Mouse (Mus musculus) midbrain, embryonic 16.5 days (tissue): ENCODE results near the gene Gm5148. TPM values are rescaled to one million over a fixed set of nuclear protein-coding genes. Genes with fewer than 3 reads are reported as not detected.

Experiments
- ATAC-seq: fragments of 200-750 bp; cut with Nextera tagmentation; 2 replicates; pipeline ENCODE4 v1.8.0; 2017; ENCODE audit warnings: moderate TSS enrichment
- H3K27ac ChIP-seq: fragments of 300-500 bp; sonication (generic); 2 replicates; pipeline ENCODE4 v1.5.1; 2014; ENCODE audit warnings: mild to moderate bottlenecking, low read length, mixed read lengths
- H3K27me3 ChIP-seq: fragments of 300-500 bp; sonication (generic); 2 replicates; pipeline ENCODE4 v1.6.1; 2014; ENCODE audit warnings: low read depth, low read length, mixed read lengths; ENCODE audit not compliant: control insufficient read depth, insufficient read depth
- H3K36me3 ChIP-seq: fragments of 300-500 bp; sonication (generic); 2 replicates; pipeline ENCODE4 v1.6.1; 2014; ENCODE audit warnings: mild to moderate bottlenecking, low read length, moderate library complexity, mixed read lengths; ENCODE audit not compliant: control insufficient read depth, insufficient read depth
- H3K4me1 ChIP-seq: fragments of 300-500 bp; sonication (generic); 2 replicates; pipeline ENCODE4 v1.6.1; 2014; ENCODE audit warnings: mild to moderate bottlenecking, low read length, mixed read lengths; ENCODE audit not compliant: control insufficient read depth, insufficient read depth
- H3K4me2 ChIP-seq: fragments of 300-500 bp; sonication (generic); 2 replicates; pipeline ENCODE4 v1.6.1; 2014; ENCODE audit warnings: mild to moderate bottlenecking, low read length, mixed read lengths
- H3K4me3 ChIP-seq: fragments of 300-500 bp; sonication (generic); 2 replicates; pipeline ENCODE4 v1.5.1; 2014; ENCODE audit warnings: low read depth, mild to moderate bottlenecking, low read length, moderate library complexity, mixed read lengths
- H3K9ac ChIP-seq: fragments of 300-500 bp; sonication (generic); 2 replicates; pipeline ENCODE4 v1.6.1; 2014; ENCODE audit warnings: low read depth, low read length, mixed read lengths
- H3K9me3 ChIP-seq: fragments of 300-500 bp; sonication (generic); replicated peaks from 2 replicates; pipeline ENCODE4 v1.6.1; 2014; ENCODE audit warnings: mild to moderate bottlenecking, low read length, mixed read lengths; ENCODE audit not compliant: control insufficient read depth, poor library complexity, severe bottlenecking
- WGBS: fragments of 180-500 bp; shearing (Covaris S2); extraction: QIAGEN DNeasy Blood & Tissue Kit; methylation state at CpG from one replicate; pipeline ENCODE4 v1.1.7; 2014; 5-methylcytosine and 5-hydroxymethylcytosine counted together
- polyA plus RNA-seq: library from polyadenylated mRNA; unstranded; fragments of >200 nt; fragmentation: Nextera tagmentation; extraction: Ambion mirVana; gene quantifications from 2 replicates; pipeline ENCODE4 v1.2.1, GENCODE M21; 2015

Gm5148 gene
- polyA plus RNA-seq, 1 experiment from 2014 or later, result 16.2 TPM

GRCm38 (mm10) chr3:37668652-37669051 lies 55.6 kb downstream of the Gm5148 start:
- ATAC-seq, result no peak
- Histone ChIP-seq H3K4me3 (no peak overlapping the region), H3K27ac (no peak overlapping the region), H3K27me3 (peaks cover 7% of the 10 kb centered on the region), H3K36me3 (no peaks in the 10 kb centered on the region), H3K4me2 (no peak overlapping the region), H3K9ac (no peak overlapping the region), H3K9me3 (peaks cover 11% of the 10 kb centered on the region), H3K4me1 (peaks cover 15% of the 10 kb centered on the region)
- 92% methylated on average over 12 of the region's 12 CpGs for WGBS

- Histone ChIP-seq H3K4me2 (no peak overlapping the region), H3K27ac (no peak overlapping the region), H3K36me3 (no peaks in the 10 kb centered on the region), H3K27me3 (peaks cover 7% of the 10 kb centered on the region), H3K4me1 (peaks cover 11% of the 10 kb centered on the region), H3K4me3 (no peak overlapping the region), H3K9me3 (peaks cover 11% of the 10 kb centered on the region), H3K9ac (no peak overlapping the region)
- no peak for ATAC-seq
- WGBS, result 29% methylated on average over 7 of the region's 7 CpGs
Observed at GRCm38 (mm10) chr3:37667736-37668135, 56.6 kb downstream of the Gm5148 start.

GRCm38 (mm10) chr3:37667119-37667467 lies 57.2 kb downstream of the Gm5148 start:
- Histone ChIP-seq H3K4me1 (peaks cover 5% of the 10 kb centered on the region), H3K4me2 (no peak overlapping the region), H3K27ac (no peak overlapping the region), H3K27me3 (peaks cover 7% of the 10 kb centered on the region), H3K9ac (no peak overlapping the region), H3K36me3 (no peaks in the 10 kb centered on the region), H3K9me3 (peaks cover 11% of the 10 kb centered on the region), H3K4me3 (no peak overlapping the region)
- 17% methylated on average over 2 of the region's 2 CpGs for WGBS
- no peak for ATAC-seq

GRCm38 (mm10) chr3:37666291-37667118 lies 57.8 kb downstream of the Gm5148 start:
- Histone ChIP-seq H3K27me3 (peaks cover 7% of the 10 kb centered on the region), H3K9ac (no peak overlapping the region), H3K4me2 (no peak overlapping the region), H3K36me3 (no peaks in the 10 kb centered on the region), H3K9me3 (peaks cover 11% of the 10 kb centered on the region), H3K4me1 (peaks cover 2% of the 10 kb centered on the region; the same call in 1 of the 2 replicates), H3K4me3 (no peak overlapping the region), H3K27ac (no peak overlapping the region)
- ATAC-seq, result peak; percentile 62; the same call in 1 of the 2 replicates
- 14% methylated on average over 9 of the region's 9 CpGs for WGBS

Other genes with a start within 250 kb of the Gm5148 start
- 6.5 and 8.8 TPM in 2 replicates for gene Spry1, start 84.5 kb downstream of the Gm5148 start, polyA plus RNA-seq